Mouse (Mus musculus) duodenum, adult 2 months (tissue): ENCODE data around the gene R3hdm1. TPM values are rescaled to one million over a fixed set of nuclear protein-coding genes. Genes with fewer than 3 reads are reported as not detected.

Source experiments
- polyA plus RNA-seq: library from polyadenylated mRNA; depleted of rRNA; stranded (reverse); fragments of >200 nt; gene quantifications from 2 replicates; pipeline ENCODE4 v1.2.3, GENCODE M21; 2012; ENCODE audit warnings: low replicate concordance; rRNA removed

The R3hdm1 gene
- polyA plus RNA-seq = 18.9 and 40.3 TPM in 2 replicates

DNA sequence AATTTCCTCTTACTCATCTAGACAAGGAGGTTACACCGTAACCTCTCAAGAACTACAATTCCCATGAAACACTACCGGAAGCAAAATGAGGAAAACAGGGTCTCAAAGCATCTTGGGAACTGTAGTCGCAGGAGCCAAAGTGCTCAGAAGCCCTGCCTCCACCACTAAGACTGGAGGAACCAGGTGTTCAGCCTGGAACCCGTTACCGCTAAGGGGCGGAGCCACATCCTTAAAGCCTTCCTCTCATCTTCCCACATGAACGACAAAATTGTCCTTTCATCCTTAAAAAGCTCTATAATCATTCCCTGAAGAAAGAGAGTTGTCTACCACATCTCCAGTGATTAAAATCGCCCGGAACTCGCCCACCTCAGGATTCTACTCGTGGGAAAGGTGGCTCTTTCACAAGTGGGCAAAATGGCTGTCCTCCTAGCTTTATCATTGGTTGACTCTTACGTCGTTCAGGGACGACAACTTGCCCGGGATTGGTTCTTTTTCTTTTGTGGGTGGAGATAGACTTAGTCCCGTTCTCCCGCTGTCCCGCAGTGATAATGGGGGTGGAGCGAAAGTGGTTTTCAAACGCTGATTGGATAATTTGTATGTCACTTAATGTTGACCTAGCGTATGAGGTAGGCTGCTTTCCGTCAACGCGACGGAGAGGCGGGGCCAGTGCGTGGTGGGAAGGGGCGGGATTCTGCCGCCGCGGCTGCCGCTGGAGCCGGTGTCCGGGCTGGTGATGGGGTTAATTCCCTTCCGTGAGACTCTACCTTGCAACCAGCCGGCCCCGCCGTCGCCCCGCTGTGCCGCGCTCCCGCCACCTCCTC is at the start of gene R3hdm1, which contains the start of gene Zranb3:
TSS of gene R3hdm1 (plus strand) at position 661 of the 821 bp plus-strand sequence.
TSS of gene Zranb3 (minus strand) at position 407 of the 821 bp plus-strand sequence.

DNA sequence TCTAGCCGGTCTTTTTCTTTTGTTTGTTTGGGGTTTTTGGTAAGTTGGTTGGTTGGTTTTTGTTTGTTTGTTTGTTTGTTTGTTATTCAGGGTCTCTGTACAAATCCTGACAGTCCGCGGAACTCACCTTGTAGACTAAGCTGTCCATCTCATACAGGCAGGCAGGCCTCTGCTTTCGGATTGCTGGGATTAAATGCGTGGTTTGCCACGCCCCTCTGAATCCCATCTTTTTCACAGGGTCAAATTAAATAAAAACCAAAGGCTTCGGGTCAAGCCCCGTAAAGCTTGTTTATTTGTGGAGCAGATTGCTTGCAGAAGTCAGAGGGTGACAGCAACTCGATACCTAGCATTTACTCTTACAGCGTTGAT is 140.5 kb downstream of the R3hdm1 start, which contains the start of gene Ubxn4:
TSS of gene Ubxn4 (plus strand) at position 338 of the 369 bp plus-strand sequence.

Other genes starting within 250 kb of the R3hdm1 start
- 0.02 TPM in 1 of 2 replicates, not detected in the other for gene Map3k19, start 248.3 kb upstream of the R3hdm1 start, polyA plus RNA-seq
- 17.6 and 20.0 TPM in 2 replicates for gene Rab3gap1, start 234.5 kb upstream of the R3hdm1 start, polyA plus RNA-seq
- 0.32 and 0.65 TPM in 2 replicates for gene Zranb3, start 254 bp upstream of the R3hdm1 start, polyA plus RNA-seq
- 14.3 and 14.6 TPM in 2 replicates for gene Ubxn4, start 140.7 kb downstream of the R3hdm1 start, polyA plus RNA-seq
- gene Lct, start 225.0 kb downstream of the R3hdm1 start, polyA plus RNA-seq = 93.8 and 435 TPM in 2 replicates